Mouse (Mus musculus) layer of hippocampus, adult 8-10 months (tissue): Measurements from ENCODE around the gene C4bp. TPM values are rescaled to one million over a fixed set of nuclear protein-coding genes. Genes with fewer than 3 reads are reported as not detected.

Source experiments
- total RNA-seq, 4 experiments: library from RNA; stranded (reverse); gene quantifications; 2 replicates each; pipeline ENCODE4 v1.2.4; 2022

C4bp gene
- total RNA-seq, 4 experiments from 2014 or later, result 0.53 to 1.2 (median 0.86) TPM

Other genes starting within 250 kb of the C4bp start
- not detected for gene Cd55b, start 238.6 kb downstream of the C4bp start, total RNA-seq
- gene Cd55, start 198.9 kb downstream of the C4bp start, total RNA-seq, result 1 to 10 TPM; 4.1 to 7.8 (median 4.7) TPM
- gene Zp3r, start 32.0 kb downstream of the C4bp start, total RNA-seq, result under 1 TPM in 1 of 4 experiments, not detected in 3; 0.18 TPM
- under 1 TPM in 1 of 4 experiments, not detected in 3; 0.29 TPM for gene Gm29427, start 54.2 kb upstream of the C4bp start, total RNA-seq
- 10 to 100 TPM; 15.4 to 19.2 (median 17.2) TPM for gene Yod1, start 55.7 kb upstream of the C4bp start, total RNA-seq
- gene Pfkfb2, start 67.6 kb upstream of the C4bp start, total RNA-seq, result 10 to 100 TPM; 46.1 to 48.5 (median 48.2) TPM
- 1 to 10 TPM; 1.4 to 2.2 (median 1.5) TPM for gene AA986860, start 70.3 kb upstream of the C4bp start, total RNA-seq
- not detected for gene Fcamr, start 139.3 kb upstream of the C4bp start, total RNA-seq
- gene Pigr, start 165.1 kb upstream of the C4bp start, total RNA-seq, result not detected
- not detected for gene Fcmr, start 204.0 kb upstream of the C4bp start, total RNA-seq
- gene Il24, start 225.8 kb upstream of the C4bp start, total RNA-seq, result not detected
- not detected for gene Il20, start 249.8 kb upstream of the C4bp start, total RNA-seq